Mouse (Mus musculus) left cerebral cortex, postnatal 14 days (tissue): ENCODE measurements at regions not wholly inside any gene's neighbourhood (a gene's known extent, or its start where the extent isn't known, plus 50 kb on each side); places are given as distances from the start of the nearest gene placed in this dataset.

ENCODE experiments used
- DNase-seq, 2 experiments: peaks; one replicate each; pipeline ENCODE4 v3.0.0; 2021 to 2022; ENCODE audit warnings: low spot score in 2 of 2, mixed read lengths in 1 of 2
- intact Hi-C: fragments of 180-260 bp; cut with DNase I; formaldehyde crosslinking; loops from one replicate; pipeline ENCODE4 v1.15.1; 2025

GRCm38 (mm10) chr3:61478861-61479584 is 113.3 kb upstream of the B430305J03Rik start:
- no peak for DNase-seq
- intact Hi-C loops: no loop called here

- intact Hi-C loops: no loop called here
- DNase-seq: no peak
These were observed 109.3 kb upstream of the B430305J03Rik start for GRCm38 (mm10) chr3:61475018-61475417.

- DNase-seq: peak in 1 of 2 experiments; percentile 26
- intact Hi-C loops: loop anchor here (10.0 kb wide), 1 partner anchor 708 kb away; no protein-coding TSS in a partner anchor
These were observed 101.4 kb upstream of the B430305J03Rik start for GRCm38 (mm10) chr3:61467158-61467557.

- intact Hi-C loops: loop anchor here (10.0 kb wide), 1 partner anchor 708 kb away; no protein-coding TSS in a partner anchor
- DNase-seq: no peak
These were observed 100.9 kb upstream of the B430305J03Rik start for GRCm38 (mm10) chr3:61466641-61467040.

GRCm38 (mm10) chr3:61460076-61460475 is 94.3 kb upstream of the B430305J03Rik start:
- intact Hi-C loops: loop anchor here (10.0 kb wide), 1 partner anchor 715 kb away; no protein-coding TSS in a partner anchor

GRCm38 (mm10) chr3:61456598-61456997 is 90.8 kb upstream of the B430305J03Rik start:
- DNase-seq: no peak
- intact Hi-C loops: no loop called here

More at GRCm38 (mm10) chr3:61460076-61460475, 94.3 kb upstream of the B430305J03Rik start:
- no peak for DNase-seq

- DNase-seq: no peak
- intact Hi-C loops: no loop called here
These were observed 76.4 kb upstream of the B430305J03Rik start for GRCm38 (mm10) chr3:61442000-61442739.

- DNase-seq: peak in 1 of 2 experiments; percentile 3
- intact Hi-C loops: no loop called here
These were observed 75.7 kb upstream of the B430305J03Rik start for GRCm38 (mm10) chr3:61441445-61441844.

GRCm38 (mm10) chr3:61428713-61429112 is 63.0 kb upstream of the B430305J03Rik start:
- no peak for DNase-seq
- intact Hi-C loops: no loop called here

- DNase-seq: no peak
These were observed 58.2 kb upstream of the B430305J03Rik start for GRCm38 (mm10) chr3:61423945-61424344.

GRCm38 (mm10) chr3:61419706-61420105 is 54.0 kb upstream of the B430305J03Rik start:
- intact Hi-C loops: no loop called here
- no peak for DNase-seq

More at GRCm38 (mm10) chr3:61423945-61424344, 58.2 kb upstream of the B430305J03Rik start:
- intact Hi-C loops: no loop called here

GRCm38 (mm10) chr3:61418096-61418495 is 52.3 kb upstream of the B430305J03Rik start:
- intact Hi-C loops: no loop called here
- no peak for DNase-seq
